Mouse (Mus musculus) CH12.LX (cell line): ENCODE results near the gene Gnai2. TPM values are rescaled to one million over a fixed set of nuclear protein-coding genes. Genes with fewer than 3 reads are reported as not detected.

Source experiments
- DNase-seq: peaks from one replicate; pipeline ENCODE4 v3.0.0-alpha.2; 2013; ENCODE audit errors: extremely low read depth
- H3K27ac ChIP-seq: 2 replicates; pipeline ENCODE4 v1.5.1; 2012; ENCODE audit warnings: low read depth, mild to moderate bottlenecking, control low read depth, moderate library complexity; ENCODE audit not compliant: insufficient read depth
- H3K27me3 ChIP-seq: replicated peaks from 2 replicates; pipeline ENCODE3; 2012; ENCODE audit warnings: inconsistent platforms
- H3K36me3 ChIP-seq, 2 experiments: replicated peaks in 1 of 2; 2 replicates each; pipeline versions ENCODE3 to v1.6.1; 2012; ENCODE audit warnings: inconsistent platforms in 1 of 2, low read length in 1 of 2, mild to moderate bottlenecking in 1 of 2, mixed read lengths in 1 of 2, moderate library complexity in 1 of 2; ENCODE audit not compliant: control insufficient read depth in 1 of 2, insufficient read depth in 1 of 2
- H3K4me1 ChIP-seq, 2 experiments: 2 replicates each; pipeline ENCODE4 v1.6.1; 2012; ENCODE audit warnings: inconsistent platforms in 1 of 2, moderate library complexity in 1 of 2; ENCODE audit not compliant: insufficient read depth in 2 of 2, control insufficient read depth in 1 of 2
- H3K4me2 ChIP-seq: 2 replicates; pipeline ENCODE4 v1.6.1; 2012; ENCODE audit warnings: low read depth, mild to moderate bottlenecking, control low read depth; ENCODE audit not compliant: poor library complexity, insufficient read depth, severe bottlenecking
- H3K4me3 ChIP-seq, 3 experiments: fragments of 150-350 bp in 1 of 3; sonication (generic) in 1 of 3; replicated peaks in 1 of 3; 2 replicates each; pipeline versions ENCODE3 to v1.5.1; 2011 to 2012; ENCODE audit warnings: low read depth in 2 of 3, low read length in 2 of 3, mild to moderate bottlenecking in 2 of 3, moderate library complexity in 2 of 3, control low read depth in 1 of 3, improper control_type of control experiment in 1 of 3, inconsistent platforms in 1 of 3, mixed read lengths in 1 of 3; ENCODE audit not compliant: poor library complexity in 1 of 3
- H3K79me2 ChIP-seq: replicated peaks from 2 replicates; pipeline ENCODE4 v1.6.1; 2012; ENCODE audit warnings: mild to moderate bottlenecking, moderate library complexity; ENCODE audit not compliant: control insufficient read depth, poor library complexity, insufficient read depth, severe bottlenecking; ENCODE audit errors: extremely low read depth
- H3K9ac ChIP-seq: 2 replicates; pipeline ENCODE4 v1.6.1; 2012; ENCODE audit warnings: low read depth, mild to moderate bottlenecking, control low read depth, moderate library complexity; ENCODE audit not compliant: insufficient read depth
- H3K9me3 ChIP-seq: replicated peaks from 2 replicates; pipeline ENCODE3; 2012; ENCODE audit warnings: low read length, inconsistent platforms, mixed read lengths
- CHD1 ChIP-seq: IDR thresholded peaks from 2 replicates; pipeline ENCODE4 v1.6.1; 2012; ENCODE audit warnings: low read depth, low read length, improper control_type of control experiment, inconsistent platforms
- CHD2 ChIP-seq: IDR thresholded peaks from 2 replicates; pipeline ENCODE4 v1.6.1; 2011; ENCODE audit warnings: low read length, improper control_type of control experiment
- E2F4 ChIP-seq: IDR thresholded peaks from 2 replicates; pipeline ENCODE4 v1.6.1; 2011; ENCODE audit warnings: low read depth, low read length, improper control_type of control experiment; ENCODE audit not compliant: insufficient replicate concordance
- ELF1 ChIP-seq: IDR thresholded peaks from 2 replicates; pipeline ENCODE4 v1.6.1; 2014; ENCODE audit warnings: low read depth, mild to moderate bottlenecking, inconsistent platforms, low read length, improper control_type of control experiment
- EP300 ChIP-seq: IDR thresholded peaks from 2 replicates; pipeline ENCODE4 v1.6.1; 2011; ENCODE audit warnings: low read length, improper control_type of control experiment
- ETS1 ChIP-seq: conservative IDR thresholded peaks from 2 replicates; pipeline ENCODE4 v1.6.1; 2012; ENCODE audit warnings: low read depth, mild to moderate bottlenecking, inconsistent platforms, low read length, improper control_type of control experiment, moderate library complexity
- HCFC1 ChIP-seq: IDR thresholded peaks from 2 replicates; pipeline ENCODE4 v1.6.1; 2012; ENCODE audit warnings: low read depth, mild to moderate bottlenecking, inconsistent platforms, low read length, improper control_type of control experiment
- IRF4 ChIP-seq: IDR thresholded peaks from 2 replicates; pipeline ENCODE4 v1.6.1; 2014; ENCODE audit warnings: low read depth, mild to moderate bottlenecking, inconsistent platforms, low read length, improper control_type of control experiment
- JUN ChIP-seq: IDR thresholded peaks from 2 replicates; pipeline ENCODE4 v1.6.1; 2011; ENCODE audit warnings: low read depth, mild to moderate bottlenecking, low read length, improper control_type of control experiment, moderate library complexity; ENCODE audit not compliant: insufficient read depth
- MAFK ChIP-seq: IDR thresholded peaks from 2 replicates; pipeline ENCODE4 v1.6.1; 2011; ENCODE audit warnings: low read length, improper control_type of control experiment; ENCODE audit not compliant: insufficient replicate concordance
- MAX ChIP-seq: IDR thresholded peaks from 2 replicates; pipeline ENCODE4 v1.6.1; 2011; ENCODE audit warnings: low read length, improper control_type of control experiment
- MAZ ChIP-seq: IDR thresholded peaks from 2 replicates; pipeline ENCODE4 v1.6.1; 2012; ENCODE audit warnings: low read depth, mild to moderate bottlenecking, inconsistent platforms, low read length, improper control_type of control experiment, moderate library complexity
- MEF2A ChIP-seq: IDR thresholded peaks from 2 replicates; pipeline ENCODE4 v1.6.1; 2014; ENCODE audit warnings: low read depth, mild to moderate bottlenecking, inconsistent platforms, low read length, improper control_type of control experiment, borderline replicate concordance
- MYC ChIP-seq: IDR thresholded peaks from 2 replicates; pipeline ENCODE4 v1.6.1; 2011; ENCODE audit warnings: low read depth, mild to moderate bottlenecking, improper control_type of control experiment, low read length
- NELFE ChIP-seq: IDR thresholded peaks from 2 replicates; pipeline ENCODE4 v1.6.1; 2011; ENCODE audit warnings: low read depth, low read length, improper control_type of control experiment
- NRF1 ChIP-seq: IDR thresholded peaks from 2 replicates; pipeline ENCODE4 v1.6.1; 2014; ENCODE audit warnings: low read depth, mild to moderate bottlenecking, inconsistent platforms, low read length, improper control_type of control experiment, moderate library complexity
- PAX5 ChIP-seq: IDR thresholded peaks from 2 replicates; pipeline ENCODE4 v1.6.1; 2012; ENCODE audit warnings: low read length, inconsistent platforms, mixed read lengths
- RAD21 ChIP-seq: IDR thresholded peaks from 2 replicates; pipeline ENCODE4 v1.6.1; 2011; ENCODE audit warnings: low read depth, mild to moderate bottlenecking, low read length, improper control_type of control experiment, moderate library complexity
- RCOR1 ChIP-seq: conservative IDR thresholded peaks from 2 replicates; pipeline ENCODE4 v1.6.1; 2012; ENCODE audit warnings: low read depth, mild to moderate bottlenecking, inconsistent platforms, low read length, improper control_type of control experiment
- SIN3A ChIP-seq: IDR thresholded peaks from 2 replicates; pipeline ENCODE4 v1.6.1; 2012; ENCODE audit warnings: low read length, improper control_type of control experiment, inconsistent platforms
- SMC3 ChIP-seq: IDR thresholded peaks from 2 replicates; pipeline ENCODE4 v1.6.1; 2011; ENCODE audit warnings: low read depth, low read length, improper control_type of control experiment
- TBP ChIP-seq: conservative IDR thresholded peaks from 2 replicates; pipeline ENCODE4 v1.6.1; 2011; ENCODE audit warnings: low read depth, low read length, improper control_type of control experiment
- TCF12 ChIP-seq: IDR thresholded peaks from 2 replicates; pipeline ENCODE4 v1.6.1; 2014; ENCODE audit warnings: low read depth, mild to moderate bottlenecking, inconsistent platforms, low read length, improper control_type of control experiment
- USF1 ChIP-seq: IDR thresholded peaks from 2 replicates; pipeline ENCODE4 v1.6.1; 2014; ENCODE audit warnings: low read depth, mild to moderate bottlenecking, inconsistent platforms, low read length, improper control_type of control experiment
- USF2 ChIP-seq: conservative IDR thresholded peaks from 2 replicates; pipeline ENCODE4 v1.6.1; 2011; ENCODE audit warnings: low read depth, low read length, improper control_type of control experiment
- ZKSCAN1 ChIP-seq: IDR thresholded peaks from 2 replicates; pipeline ENCODE4 v1.6.1; 2012; ENCODE audit warnings: low read depth, inconsistent platforms, low read length, improper control_type of control experiment, borderline replicate concordance
- ZMIZ1 ChIP-seq: IDR thresholded peaks from 2 replicates; pipeline ENCODE4 v1.6.1; 2012; ENCODE audit warnings: low read depth, mild to moderate bottlenecking, inconsistent platforms, low read length, improper control_type of control experiment
- ZNF384 ChIP-seq: IDR thresholded peaks from 2 replicates; pipeline ENCODE4 v1.6.1; 2012; ENCODE audit warnings: low read depth, low read length, improper control_type of control experiment, inconsistent platforms
- dilution Hi-C: fragments of 300-500 bp; cut with MboI; formaldehyde crosslinking; loops from 2 replicates; pipeline ENCODE4 v1.14.3; 2020; ENCODE audit warnings: low sequenced_read_pairs; ENCODE audit not compliant: extremely low pct_unique_long_range_greater_than_20kb, extremely low pct_ligation_motif_present
- in situ Hi-C: fragments of 300-500 bp; cut with MboI; formaldehyde crosslinking; loops from 3 replicates; pipeline ENCODE4 v1.14.3; 2019; ENCODE audit warnings: low sequenced_read_pairs, low pct_ligation_motif_present, low pct_unique_long_range_greater_than_20kb, mixed read lengths
- polyA plus RNA-seq: library from polyadenylated mRNA; unstranded; fragments of >175 nt; gene quantifications from 2 replicates; pipeline ENCODE4 v1.2.1, GENCODE M21; 2012; ENCODE audit warnings: low read depth; ENCODE audit not compliant: insufficient read length
- total RNA-seq, 2 experiments: library from RNA; depleted of rRNA; stranded (reverse); fragments of 300-350 nt in 1 of 2; fragments of >200 nt in 1 of 2; gene quantifications; 2 replicates each; pipeline ENCODE4 v1.2.3; 2012 to 2014

Gnai2 gene
- total and polyA plus RNA-seq, 3 experiments = 86.2 to 262 (median 154) TPM

DNA sequence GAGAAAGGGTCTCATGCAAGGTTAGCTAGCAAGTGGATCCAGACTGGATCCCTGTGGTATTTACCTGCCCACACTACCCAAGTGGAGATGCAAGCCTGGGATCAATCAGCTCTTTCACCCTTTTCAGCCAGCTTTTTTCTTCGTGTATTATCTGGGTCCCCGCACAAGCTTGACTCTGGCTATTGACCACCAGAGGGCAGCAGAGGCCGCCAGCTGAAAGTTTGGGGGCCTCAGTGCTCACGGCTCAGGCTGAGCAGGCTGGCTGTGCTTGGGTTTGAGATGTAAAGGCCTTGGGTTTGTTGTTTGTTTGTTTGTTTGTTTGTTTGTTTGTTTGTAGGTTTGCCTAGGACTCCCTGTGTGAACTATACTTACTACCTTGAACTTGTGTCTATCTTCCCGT is 10.4 kb upstream of the Gnai2 start (continued):
- TF ChIP-seq MAZ (peak; percentile 85), IRF4 (peak; percentile 60; the same call in 1 of the 2 replicates), TCF12 (no peak), MYC (no peak), MEF2A (no peak), SMC3 (peak; percentile 94), CHD1 (no peak), ZMIZ1 (no peak), NELFE (no peak), TBP (no peak), MAFK (no peak), USF2 (no peak), HCFC1 (0 out of 2 replicates have a peak, but pooled peaks have one; percentile 19), USF1 (no peak), ETS1 (no peak), MAX (no peak), ZKSCAN1 (no peak), CHD2 (no peak), ELF1 (peak; percentile 22; the same call in 1 of the 2 replicates), PAX5 (no peak), ZNF384 (peak; percentile 52), RAD21 (peak; percentile 91)

DNA sequence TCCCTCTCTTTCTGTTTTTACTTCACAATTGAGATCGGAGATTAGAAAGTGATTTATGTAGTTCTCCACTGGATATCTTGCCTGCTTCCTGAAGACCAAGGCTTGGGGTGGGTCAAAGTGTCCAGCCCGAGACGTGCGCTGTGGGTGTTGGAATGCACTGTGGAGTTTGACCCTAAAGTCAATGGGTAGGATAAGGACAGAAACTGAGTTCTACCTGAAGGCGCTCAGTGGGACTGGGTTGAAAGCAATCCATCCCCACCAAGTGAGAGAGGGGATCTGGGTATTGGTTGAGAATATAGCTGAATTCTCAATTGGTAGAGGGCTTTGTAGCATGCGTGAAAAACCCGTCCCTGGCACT is 10.0 kb upstream of the Gnai2 start:
- no peak for TF ChIP-seq ZKSCAN1
- no peak for TF ChIP-seq HCFC1
- no peak for TF ChIP-seq MAX
- no peak for TF ChIP-seq EP300
- TF ChIP-seq NRF1 = no peak
- TF ChIP-seq IRF4 = no peak
- no peak for TF ChIP-seq MYC
- TF ChIP-seq ELF1 = no peak
- no peak for TF ChIP-seq ZNF384
- TF ChIP-seq JUN = no peak
- no peak; the same call in 1 of the 2 replicates for TF ChIP-seq SIN3A
- no peak for TF ChIP-seq MAZ
- TF ChIP-seq RCOR1 = no peak
- TF ChIP-seq ETS1 = no peak
- TF ChIP-seq PAX5 = no peak
- TF ChIP-seq E2F4 = no peak
- TF ChIP-seq, all 38 proteins: peak for 0
- in situ Hi-C loops = no loop called here
- Histone ChIP-seq H3K36me3 (no peaks in the 10 kb centered on the region), H3K9ac (peak overlapping the region; percentile 66), H3K27me3 (peaks cover 21% of the 10 kb centered on the region), H3K4me1 (peaks cover 9 to 35% of the 10 kb centered on the region in 2 experiments), H3K27ac (no peak overlapping the region), H3K79me2 (no peaks in the 10 kb centered on the region), H3K4me2 (peak overlapping the region; percentile 96), H3K4me3 (peak overlapping the region in 1 of 3 experiments; percentile 66), H3K9me3 (no peaks in the 10 kb centered on the region)
- no peak for DNase-seq
- dilution Hi-C loops = no loop called here
